Mouse (Mus musculus) kidney, embryonic 14.5 days (tissue): Measurements from ENCODE around the gene Oaz3. TPM values are rescaled to one million over a fixed set of nuclear protein-coding genes. Genes with fewer than 3 reads are reported as not detected.

Source experiments
- ATAC-seq: fragments of 200-750 bp; cut with Nextera tagmentation; 2 replicates; pipeline ENCODE4 v1.8.0; 2017; ENCODE audit warnings: moderate number of reproducible peaks, mild to moderate bottlenecking, moderate TSS enrichment, moderate library complexity; ENCODE audit not compliant: low FRiP score, low TSS enrichment
- H3K27ac ChIP-seq: fragments of 300-500 bp; sonication (generic); 2 replicates; pipeline ENCODE4 v1.5.1; 2014; ENCODE audit warnings: low read depth, mild to moderate bottlenecking, low read length, moderate library complexity, mixed read lengths
- H3K27me3 ChIP-seq: fragments of 300-500 bp; sonication (generic); 2 replicates; pipeline ENCODE4 v1.6.1; 2014; ENCODE audit warnings: mild to moderate bottlenecking, low read length; ENCODE audit not compliant: control insufficient read depth, insufficient read depth
- H3K36me3 ChIP-seq: fragments of 300-500 bp; sonication (generic); 2 replicates; pipeline ENCODE4 v1.6.1; 2014; ENCODE audit warnings: low read length, mixed read lengths; ENCODE audit not compliant: control insufficient read depth, insufficient read depth
- H3K4me1 ChIP-seq: fragments of 300-500 bp; sonication (generic); 2 replicates; pipeline ENCODE4 v1.6.1; 2014; ENCODE audit warnings: low read length, mixed read lengths; ENCODE audit not compliant: control insufficient read depth, insufficient read depth
- H3K4me2 ChIP-seq: fragments of 300-500 bp; sonication (generic); replicated peaks from 2 replicates; pipeline ENCODE4 v1.6.1; 2014; ENCODE audit warnings: low read depth, mild to moderate bottlenecking, low read length
- H3K4me3 ChIP-seq: fragments of 300-500 bp; sonication (generic); 2 replicates; pipeline ENCODE4 v1.5.1; 2014; ENCODE audit warnings: mild to moderate bottlenecking, low read length
- H3K9ac ChIP-seq: fragments of 300-500 bp; sonication (generic); 2 replicates; pipeline ENCODE4 v1.6.1; 2014; ENCODE audit warnings: low read depth, mild to moderate bottlenecking, low read length, moderate library complexity
- H3K9me3 ChIP-seq: fragments of 300-500 bp; sonication (generic); 2 replicates; pipeline ENCODE4 v1.6.1; 2016; ENCODE audit warnings: low read length; ENCODE audit not compliant: control insufficient read depth
- WGBS: fragments of 180-500 bp; shearing (Covaris S2); extraction: QIAGEN DNeasy Blood & Tissue Kit; methylation state at CpG from one replicate; pipeline ENCODE4 v1.1.7; 2014; 5-methylcytosine and 5-hydroxymethylcytosine counted together
- polyA plus RNA-seq: library from polyadenylated mRNA; unstranded; fragments of >200 nt; fragmentation: Nextera tagmentation; extraction: Ambion mirVana; gene quantifications from 2 replicates; pipeline ENCODE4 v1.2.1, GENCODE M21; 2014

The Oaz3 gene
- 0.28 and 0.40 TPM in 2 replicates for polyA plus RNA-seq

- H3K9me3 ChIP-seq, result no peaks in the 10 kb centered on the region
- H3K9ac ChIP-seq, result peak within 1 kb of the TSS; percentile 91
- peaks cover 5% of the 10 kb centered on the region; the same call in 1 of the 2 replicates for H3K4me1 ChIP-seq
- H3K4me2 ChIP-seq, result peak within 1 kb of the TSS; percentile 80
- peaks cover 29% of the 10 kb centered on the region for H3K36me3 ChIP-seq
- H3K27ac ChIP-seq, result no peak within 1 kb of the TSS
- WGBS, result 1% methylated on average over 24 of the region's 24 CpGs
- 0 out of 2 replicates have a peak, but pooled peaks cover 2% of the 10 kb centered on the region for H3K27me3 ChIP-seq
- H3K4me3 ChIP-seq, result peak within 1 kb of the TSS; percentile 89
- no peak for ATAC-seq
Observed at GRCm38 (mm10) chr3:94443597-94443964, at the start of gene Oaz3. Oaz3 (minus strand) TSS chr3:94443915.

GRCm38 (mm10) chr3:94487581-94487980 lies 43.9 kb upstream of the Oaz3 start:
- ATAC-seq, result no peak
- no peak overlapping the region for H3K27ac ChIP-seq

GRCm38 (mm10) chr3:94485922-94486321 lies 42.2 kb upstream of the Oaz3 start:
- H3K9me3 ChIP-seq, result no peaks in the 10 kb centered on the region
- ATAC-seq, result no peak
- H3K9ac ChIP-seq, result no peak overlapping the region
- H3K27me3 ChIP-seq, result no peaks in the 10 kb centered on the region
- no peak overlapping the region for H3K27ac ChIP-seq
- H3K4me1 ChIP-seq, result no peaks in the 10 kb centered on the region
- no peak overlapping the region for H3K4me3 ChIP-seq
- no peaks in the 10 kb centered on the region for H3K36me3 ChIP-seq
- H3K4me2 ChIP-seq, result no peak overlapping the region
- whole genome bisulfite sequencing, result 74% methylated on average over 7 of the region's 7 CpGs

More at GRCm38 (mm10) chr3:94487581-94487980, 43.9 kb upstream of the Oaz3 start:
- WGBS, result 82% methylated on average over 6 of the region's 6 CpGs
- Histone ChIP-seq H3K4me2 (no peak overlapping the region), H3K4me3 (no peak overlapping the region), H3K27me3 (no peaks in the 10 kb centered on the region), H3K36me3 (no peaks in the 10 kb centered on the region), H3K9me3 (no peaks in the 10 kb centered on the region), H3K9ac (no peak overlapping the region), H3K4me1 (no peaks in the 10 kb centered on the region)

GRCm38 (mm10) chr3:94483790-94484439 lies 40.2 kb upstream of the Oaz3 start:
- Histone ChIP-seq H3K27ac (no peak overlapping the region), H3K4me3 (no peak overlapping the region), H3K27me3 (peaks cover 13% of the 10 kb centered on the region), H3K4me2 (no peak overlapping the region), H3K36me3 (no peaks in the 10 kb centered on the region), H3K4me1 (0 out of 2 replicates have a peak, but pooled peaks cover 3% of the 10 kb centered on the region), H3K9me3 (no peaks in the 10 kb centered on the region), H3K9ac (no peak overlapping the region)
- WGBS, result 27% methylated on average over 20 of the region's 20 CpGs
- ATAC-seq, result no peak; the same call in 1 of the 2 replicates

GRCm38 (mm10) chr3:94482764-94483385 lies 39.2 kb upstream of the Oaz3 start:
- H3K36me3 ChIP-seq, result no peaks in the 10 kb centered on the region
- H3K27ac ChIP-seq, result no peak overlapping the region
- H3K27me3 ChIP-seq, result peaks cover 20% of the 10 kb centered on the region
- no peak overlapping the region for H3K9ac ChIP-seq
- H3K9me3 ChIP-seq, result no peaks in the 10 kb centered on the region
- WGBS, result 88% methylated on average over 17 of the region's 17 CpGs
- no peak overlapping the region for H3K4me3 ChIP-seq
- H3K4me2 ChIP-seq, result no peak overlapping the region
- no peak for ATAC-seq
- 0 out of 2 replicates have a peak, but pooled peaks cover 3% of the 10 kb centered on the region for H3K4me1 ChIP-seq

- H3K9me3 ChIP-seq, result no peaks in the 10 kb centered on the region
- H3K36me3 ChIP-seq, result no peaks in the 10 kb centered on the region
- H3K4me3 ChIP-seq, result no peak overlapping the region
- WGBS, result 64% methylated on average over 4 of the region's 4 CpGs
- no peak overlapping the region for H3K9ac ChIP-seq
- H3K27me3 ChIP-seq, result peaks cover 21% of the 10 kb centered on the region
- no peak overlapping the region for H3K4me2 ChIP-seq
- ATAC-seq, result no peak
- 0 out of 2 replicates have a peak, but pooled peaks cover 3% of the 10 kb centered on the region for H3K4me1 ChIP-seq
- H3K27ac ChIP-seq, result no peak overlapping the region
Observed at GRCm38 (mm10) chr3:94481429-94481828, 37.7 kb upstream of the Oaz3 start.

GRCm38 (mm10) chr3:94480291-94480884 lies 36.7 kb upstream of the Oaz3 start, which contains the start of gene Riiad1:
Riiad1 (minus strand) TSS chr3:94480341.
- no peak for ATAC-seq
- H3K36me3 ChIP-seq, result no peaks in the 10 kb centered on the region
- H3K9me3 ChIP-seq, result no peaks in the 10 kb centered on the region
- no peak within 1 kb of the TSS for H3K9ac ChIP-seq
- H3K27me3 ChIP-seq, result peaks cover 21% of the 10 kb centered on the region
- H3K4me1 ChIP-seq, result 0 out of 2 replicates have a peak, but pooled peaks cover 3% of the 10 kb centered on the region
- 6% methylated on average over 16 of the region's 16 CpGs for WGBS
- no peak within 1 kb of the TSS; the same call in 1 of the 2 replicates for H3K4me3 ChIP-seq
- no peak within 1 kb of the TSS for H3K27ac ChIP-seq
- no peak within 1 kb of the TSS; the same call in 1 of the 2 replicates for H3K4me2 ChIP-seq

- H3K27me3 ChIP-seq, result peaks cover 21% of the 10 kb centered on the region
- WGBS, result 3% methylated on average over 11 of the region's 11 CpGs
- H3K9me3 ChIP-seq, result no peaks in the 10 kb centered on the region
- 0 out of 2 replicates have a peak, but pooled peaks cover 3% of the 10 kb centered on the region for H3K4me1 ChIP-seq
- no peak overlapping the region for H3K9ac ChIP-seq
- no peak for ATAC-seq
- H3K27ac ChIP-seq, result no peak overlapping the region
- no peak overlapping the region; the same call in 1 of the 2 replicates for H3K4me3 ChIP-seq
- H3K4me2 ChIP-seq, result no peak overlapping the region; the same call in 1 of the 2 replicates
- no peaks in the 10 kb centered on the region for H3K36me3 ChIP-seq
Observed at GRCm38 (mm10) chr3:94479564-94479963, 35.8 kb upstream of the Oaz3 start.
